Mouse (Mus musculus) lung, embryonic 15.5 days (tissue): ENCODE results near the gene Acot13. TPM values are rescaled to one million over a fixed set of nuclear protein-coding genes. Genes with fewer than 3 reads are reported as not detected.
A peak's percentile ranks its signal among the peaks of the same experiment; 100 is the strongest.

ENCODE experiments used
- ATAC-seq: fragments of 200-750 bp; cut with Nextera tagmentation; 2 replicates; pipeline ENCODE4 v1.8.0; 2017; ENCODE audit warnings: moderate number of reproducible peaks, borderline replicate concordance; ENCODE audit not compliant: low FRiP score, low TSS enrichment; ENCODE audit errors: extremely low read depth
- H3K27ac ChIP-seq: fragments of 300-500 bp; sonication (generic); 2 replicates; pipeline ENCODE4 v1.5.1; 2015; ENCODE audit warnings: moderate library complexity, mild to moderate bottlenecking, inconsistent platforms
- H3K27me3 ChIP-seq: fragments of 300-500 bp; sonication (generic); 2 replicates; pipeline ENCODE4 v1.6.1; 2015; ENCODE audit warnings: inconsistent platforms
- H3K36me3 ChIP-seq: fragments of 300-500 bp; sonication (generic); 2 replicates; pipeline ENCODE4 v1.6.1; 2015; ENCODE audit warnings: inconsistent platforms
- H3K4me1 ChIP-seq: fragments of 300-500 bp; sonication (generic); 2 replicates; pipeline ENCODE4 v1.6.1; 2015; ENCODE audit warnings: inconsistent platforms
- H3K4me2 ChIP-seq: fragments of 300-500 bp; sonication (generic); 2 replicates; pipeline ENCODE4 v1.6.1; 2015; ENCODE audit warnings: inconsistent platforms, mild to moderate bottlenecking, moderate library complexity
- H3K4me3 ChIP-seq: fragments of 300-500 bp; sonication (generic); 2 replicates; pipeline ENCODE4 v1.5.1; 2015; ENCODE audit warnings: mild to moderate bottlenecking, inconsistent platforms
- H3K9ac ChIP-seq: fragments of 300-500 bp; sonication (generic); 2 replicates; pipeline ENCODE4 v1.6.1; 2015; ENCODE audit warnings: inconsistent platforms
- H3K9me3 ChIP-seq: fragments of 300-500 bp; sonication (generic); 2 replicates; pipeline ENCODE4 v1.6.1; 2016; ENCODE audit warnings: inconsistent platforms
- WGBS: fragments of 180-500 bp; shearing (Covaris S2); methylation state at CpG from one replicate; pipeline ENCODE4 v1.1.7; 2015; 5-methylcytosine and 5-hydroxymethylcytosine counted together
- polyA plus RNA-seq: library from polyadenylated mRNA; unstranded; fragments of >200 nt; fragmentation: Nextera tagmentation; extraction: Ambion mirVana; gene quantifications from 2 replicates; pipeline ENCODE4 v1.2.1, GENCODE M21; 2015

Gene Acot13
- polyA plus RNA-seq, 1 experiment from 2014 or later: 68.6 TPM

DNA sequence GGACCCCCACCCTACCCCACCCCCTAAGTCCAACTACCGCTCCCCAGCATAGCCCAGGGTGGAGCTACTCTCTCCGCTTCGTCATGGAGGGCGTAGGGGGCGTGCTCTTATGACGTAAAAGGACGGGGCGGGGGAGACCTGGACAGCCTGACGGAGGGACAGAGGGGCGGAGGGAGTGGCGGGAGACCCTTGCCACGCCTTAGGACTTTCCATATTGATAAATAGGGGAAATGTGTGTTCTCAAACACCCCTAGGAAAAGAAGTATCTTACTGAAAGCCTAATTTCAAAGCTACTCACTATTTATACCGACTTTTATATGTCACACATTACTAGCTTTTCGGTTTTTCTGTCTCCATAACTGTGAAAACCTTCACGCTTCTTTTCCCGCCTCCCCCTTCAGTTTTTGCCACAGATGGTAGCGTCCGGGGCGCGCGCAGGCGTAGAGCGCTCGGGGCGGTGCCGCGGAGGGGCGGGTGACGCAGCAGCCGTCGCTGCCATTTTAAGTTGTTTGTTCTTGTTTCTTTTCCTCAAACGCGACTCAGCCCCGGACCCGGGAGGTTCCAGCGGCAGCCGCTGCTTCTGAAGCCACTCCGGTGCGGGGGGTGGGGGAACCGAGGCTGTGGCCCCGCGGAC lies 30.5 kb downstream of the Acot13 start:
- peaks cover 23% of the 10 kb centered on the region; the same call in 1 of the 2 replicates for H3K4me1 ChIP-seq
- H3K27me3 ChIP-seq: no peaks in the 10 kb centered on the region
- H3K27ac ChIP-seq: peak overlapping the region; percentile 100
- H3K9me3 ChIP-seq: no peaks in the 10 kb centered on the region
- H3K36me3 ChIP-seq: peaks cover 3% of the 10 kb centered on the region
- ATAC-seq: peak; percentile 98
- H3K9ac ChIP-seq: peak overlapping the region; percentile 95
- WGBS: under 1% methylated on average over 42 of the region's 42 CpGs
- peak overlapping the region; percentile 89 for H3K4me2 ChIP-seq
- peak overlapping the region; percentile 88 for H3K4me3 ChIP-seq

- H3K27ac ChIP-seq: peak overlapping the region; percentile 100
Observed at GRCm38 (mm10) chr13:24799925-24800673, 31.2 kb downstream of the Acot13 start.

GRCm38 (mm10) chr13:24799378-24799777 lies 32.0 kb downstream of the Acot13 start:
- H3K4me3 ChIP-seq: peak overlapping the region; percentile 88
- ATAC-seq: no peak
- no peak overlapping the region for H3K9ac ChIP-seq
- H3K4me1 ChIP-seq: peaks cover 20% of the 10 kb centered on the region; the same call in 1 of the 2 replicates
- no peaks in the 10 kb centered on the region for H3K27me3 ChIP-seq
- 60% methylated on average over 5 of the region's 5 CpGs for WGBS
- H3K36me3 ChIP-seq: no peaks in the 10 kb centered on the region
- peak overlapping the region; percentile 100; the same call in 1 of the 2 replicates for H3K27ac ChIP-seq
- H3K9me3 ChIP-seq: no peaks in the 10 kb centered on the region
- peak overlapping the region; percentile 89 for H3K4me2 ChIP-seq

More at GRCm38 (mm10) chr13:24799925-24800673, 31.2 kb downstream of the Acot13 start:
- Histone ChIP-seq H3K9me3 (no peaks in the 10 kb centered on the region), H3K4me2 (peak overlapping the region; percentile 89), H3K36me3 (no peaks in the 10 kb centered on the region), H3K4me3 (peak overlapping the region; percentile 88), H3K4me1 (peaks cover 23% of the 10 kb centered on the region; the same call in 1 of the 2 replicates), H3K9ac (peak overlapping the region; percentile 95), H3K27me3 (no peaks in the 10 kb centered on the region)
- peak; percentile 28 for ATAC-seq
- WGBS: under 1% methylated on average over 31 of the region's 31 CpGs

GRCm38 (mm10) chr13:24798686-24799085 lies 32.7 kb downstream of the Acot13 start:
- H3K4me1 ChIP-seq: peaks cover 16% of the 10 kb centered on the region; the same call in 1 of the 2 replicates
- no peak overlapping the region for H3K4me2 ChIP-seq
- no peak overlapping the region for H3K4me3 ChIP-seq
- 97% methylated on average over 4 of the region's 4 CpGs for whole genome bisulfite sequencing
- H3K36me3 ChIP-seq: no peaks in the 10 kb centered on the region
- no peak for ATAC-seq
- H3K27me3 ChIP-seq: no peaks in the 10 kb centered on the region
- H3K9me3 ChIP-seq: no peaks in the 10 kb centered on the region
- H3K27ac ChIP-seq: no peak overlapping the region
- no peak overlapping the region for H3K9ac ChIP-seq

- WGBS: 65% methylated on average over 9 of the region's 9 CpGs
- H3K9me3 ChIP-seq: no peaks in the 10 kb centered on the region
- no peaks in the 10 kb centered on the region for H3K36me3 ChIP-seq
- H3K4me3 ChIP-seq: no peak overlapping the region
- no peak for ATAC-seq
- H3K27me3 ChIP-seq: no peaks in the 10 kb centered on the region
- no peak overlapping the region for H3K9ac ChIP-seq
- H3K4me1 ChIP-seq: no peaks in the 10 kb centered on the region
- H3K27ac ChIP-seq: 0 out of 2 replicates have a peak overlapping the region, but pooled peaks have one; percentile 8
- H3K4me2 ChIP-seq: no peak overlapping the region
Observed at GRCm38 (mm10) chr13:24792411-24793045, 38.8 kb downstream of the Acot13 start.

DNA sequence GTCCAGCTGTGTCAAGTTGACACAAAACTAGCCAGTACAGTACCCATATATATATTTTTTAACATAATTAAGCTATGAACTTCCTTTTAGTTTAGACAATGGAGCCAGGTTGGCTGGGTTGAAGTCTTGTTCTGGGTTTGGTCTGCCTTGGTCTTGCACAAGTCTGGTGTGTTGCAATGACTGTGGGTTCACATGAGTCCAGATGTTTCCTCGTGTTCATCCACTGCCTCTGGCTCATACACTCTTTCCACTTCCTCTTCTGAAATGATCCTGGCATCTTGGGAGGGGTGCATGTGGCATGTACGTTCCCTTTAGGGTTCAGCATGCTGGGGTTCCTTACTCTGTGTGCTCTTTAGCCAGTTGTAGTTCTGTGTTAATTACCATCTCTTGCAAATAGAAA lies 40.0 kb downstream of the Acot13 start:
- no peak overlapping the region for H3K4me2 ChIP-seq
- no peaks in the 10 kb centered on the region for H3K9me3 ChIP-seq
- no peak overlapping the region for H3K27ac ChIP-seq
- no peak overlapping the region for H3K9ac ChIP-seq
- no peaks in the 10 kb centered on the region for H3K4me1 ChIP-seq
- 52% methylated on average over 2 of the region's 2 CpGs for WGBS
- H3K4me3 ChIP-seq: no peak overlapping the region
- H3K36me3 ChIP-seq: no peaks in the 10 kb centered on the region
- H3K27me3 ChIP-seq: no peaks in the 10 kb centered on the region
- ATAC-seq: no peak

DNA sequence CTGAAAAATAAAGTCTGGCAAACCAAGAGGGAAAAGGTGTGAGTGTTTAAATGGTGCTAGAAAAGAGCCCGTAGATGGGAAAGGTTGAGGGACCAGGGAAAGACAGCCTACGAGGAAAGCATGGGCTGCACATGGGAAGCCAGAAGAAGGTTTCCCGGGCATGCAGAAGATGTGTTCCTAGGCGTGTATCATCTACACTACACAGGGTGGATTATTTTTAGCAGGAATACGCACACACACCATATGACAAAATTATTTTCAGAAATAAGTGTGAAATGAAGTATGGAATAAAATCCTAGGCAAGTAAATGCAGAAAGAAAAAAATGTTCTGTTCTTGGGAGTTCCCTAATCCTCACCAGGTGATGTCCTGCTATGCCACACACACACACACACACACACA lies 43.9 kb downstream of the Acot13 start:
- WGBS: 85% methylated on average over 5 of the region's 5 CpGs
- Histone ChIP-seq H3K4me2 (no peak overlapping the region), H3K27ac (no peak overlapping the region)

GRCm38 (mm10) chr13:24786014-24786490 lies 45.3 kb downstream of the Acot13 start:
- Histone ChIP-seq H3K4me1 (no peaks in the 10 kb centered on the region), H3K4me3 (no peak overlapping the region), H3K9ac (no peak overlapping the region), H3K27ac (no peak overlapping the region), H3K36me3 (no peaks in the 10 kb centered on the region), H3K9me3 (no peaks in the 10 kb centered on the region), H3K4me2 (no peak overlapping the region), H3K27me3 (no peaks in the 10 kb centered on the region)
- 48% methylated on average over 11 of the region's 11 CpGs for WGBS
- no peak for ATAC-seq

More for the DNA sequence above, 43.9 kb downstream of the Acot13 start:
- H3K36me3 ChIP-seq: no peaks in the 10 kb centered on the region
- ATAC-seq: no peak
- H3K4me1 ChIP-seq: no peaks in the 10 kb centered on the region
- no peak overlapping the region for H3K4me3 ChIP-seq
- no peaks in the 10 kb centered on the region for H3K9me3 ChIP-seq
- H3K27me3 ChIP-seq: no peaks in the 10 kb centered on the region
- no peak overlapping the region for H3K9ac ChIP-seq

DNA sequence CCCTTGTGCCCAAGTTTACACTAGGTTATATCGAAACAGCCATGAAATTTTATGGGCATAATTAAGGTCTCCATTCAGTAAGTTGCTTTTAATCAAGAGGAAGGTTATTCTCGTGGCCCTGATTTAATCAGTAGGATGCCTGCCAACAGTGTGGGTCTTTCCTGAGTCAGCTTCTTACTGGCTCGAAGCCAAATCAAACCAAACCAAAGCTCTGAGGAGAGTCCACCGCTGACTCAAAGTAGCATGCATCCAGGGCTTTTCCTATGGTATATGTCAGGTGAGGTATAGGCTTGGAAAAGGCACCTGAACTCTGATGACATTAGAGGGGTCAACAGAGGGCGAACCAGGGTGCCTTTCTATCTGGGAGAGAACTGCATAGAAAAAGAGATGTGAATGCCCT lies 49.4 kb downstream of the Acot13 start:
- no peaks in the 10 kb centered on the region for H3K9me3 ChIP-seq
- no peaks in the 10 kb centered on the region for H3K4me1 ChIP-seq
- 44% methylated on average over 5 of the region's 5 CpGs for WGBS

GRCm38 (mm10) chr13:24778706-24779380 lies 52.5 kb downstream of the Acot13 start:
- H3K9me3 ChIP-seq: no peaks in the 10 kb centered on the region
- ATAC-seq: no peak
- no peak overlapping the region for H3K4me3 ChIP-seq
- no peak overlapping the region for H3K4me2 ChIP-seq
- H3K27me3 ChIP-seq: no peaks in the 10 kb centered on the region
- H3K4me1 ChIP-seq: no peaks in the 10 kb centered on the region
- WGBS: 68% methylated on average over 8 of the region's 8 CpGs
- no peak overlapping the region for H3K27ac ChIP-seq
- H3K36me3 ChIP-seq: no peaks in the 10 kb centered on the region
- no peak overlapping the region for H3K9ac ChIP-seq

More for the DNA sequence above, 49.4 kb downstream of the Acot13 start:
- no peak; the same call in 1 of the 2 replicates for ATAC-seq
- Histone ChIP-seq H3K27me3 (no peaks in the 10 kb centered on the region), H3K36me3 (no peaks in the 10 kb centered on the region), H3K4me3 (no peak overlapping the region), H3K4me2 (no peak overlapping the region), H3K9ac (no peak overlapping the region), H3K27ac (no peak overlapping the region)

GRCm38 (mm10) chr13:24778026-24778425 lies 53.3 kb downstream of the Acot13 start:
- no peak overlapping the region for H3K4me2 ChIP-seq
- no peaks in the 10 kb centered on the region for H3K4me1 ChIP-seq
- no peak overlapping the region for H3K27ac ChIP-seq
- H3K9me3 ChIP-seq: no peaks in the 10 kb centered on the region
- WGBS: 60% methylated on average over 2 of the region's 2 CpGs
- H3K36me3 ChIP-seq: no peaks in the 10 kb centered on the region
- H3K27me3 ChIP-seq: no peaks in the 10 kb centered on the region
- ATAC-seq: no peak
- H3K9ac ChIP-seq: no peak overlapping the region
- H3K4me3 ChIP-seq: no peak overlapping the region
